Mouse (Mus musculus): ENCODE data around the gene Gm4340.
"Not testable (repeated sequence)": the region's sequence is repeated elsewhere in the genome, so short reads cannot be mapped to it uniquely, and the experiment has no call there.

The Gm4340 gene

DNA sequence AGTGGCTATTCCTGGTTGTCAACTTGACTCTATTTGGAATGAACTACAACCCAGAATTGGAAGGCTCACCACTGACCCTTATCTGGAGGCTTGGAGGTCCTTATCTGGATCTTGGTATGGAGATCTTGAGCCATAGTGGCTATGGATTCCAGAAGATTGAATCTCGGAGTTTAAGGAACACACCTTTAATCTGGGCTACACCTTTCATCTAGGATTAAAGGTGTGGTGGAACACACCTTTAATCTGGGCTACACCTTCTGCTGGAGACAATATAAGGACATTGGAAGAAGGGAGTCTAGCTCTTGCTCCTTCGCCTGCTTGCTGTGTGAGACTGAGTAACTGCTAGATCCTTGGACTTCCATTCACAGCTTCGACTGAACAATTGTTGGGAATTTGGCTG, at the start of gene Gm4340:
Gene Gm4340 (plus strand): TSS at position 301 of the 400 bp plus-strand sequence.
- DNase-seq (ENCODE audit: low read depth, low spot score): not testable (repeated sequence)

DNA sequence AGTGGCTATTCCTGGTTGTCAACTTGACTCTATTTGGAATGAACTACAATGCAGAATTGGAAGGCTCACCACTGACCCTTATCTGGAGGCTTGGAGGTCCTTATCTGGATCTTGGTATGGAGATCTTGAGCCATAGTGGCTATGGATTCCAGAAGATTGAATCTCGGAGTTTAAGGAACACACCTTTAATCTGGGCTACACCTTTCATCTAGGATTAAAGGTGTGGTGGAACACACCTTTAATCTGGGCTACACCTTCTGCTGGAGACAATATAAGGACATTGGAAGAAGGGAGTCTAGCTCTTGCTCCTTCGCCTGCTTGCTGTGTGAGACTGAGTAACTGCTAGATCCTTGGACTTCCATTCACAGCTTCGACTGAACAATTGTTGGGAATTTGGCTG, 42.6 kb upstream of the Gm4340 start, which contains the start of gene Gm6763:
Gene Gm6763 (plus strand): TSS at position 301 of the 400 bp plus-strand sequence.
- not testable (repeated sequence) for DNase-seq (ENCODE audit: low read depth, low spot score)

DNA sequence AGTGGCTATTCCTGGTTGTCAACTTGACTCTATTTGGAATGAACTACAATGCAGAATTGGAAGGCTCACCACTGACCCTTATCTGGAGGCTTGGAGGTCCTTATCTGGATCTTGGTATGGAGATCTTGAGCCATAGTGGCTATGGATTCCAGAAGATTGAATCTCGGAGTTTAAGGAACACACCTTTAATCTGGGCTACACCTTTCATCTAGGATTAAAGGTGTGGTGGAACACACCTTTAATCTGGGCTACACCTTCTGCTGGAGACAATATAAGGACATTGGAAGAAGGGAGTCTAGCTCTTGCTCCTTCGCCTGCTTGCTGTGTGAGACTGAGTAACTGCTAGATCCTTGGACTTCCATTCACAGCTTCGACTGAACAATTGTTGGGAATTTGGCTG, 34.1 kb upstream of the Gm4340 start, which contains the start of gene Gm8764:
Gene Gm8764 (plus strand): TSS at position 301 of the 400 bp plus-strand sequence.
- not testable (repeated sequence) for DNase-seq (ENCODE audit: low read depth, low spot score)

DNA sequence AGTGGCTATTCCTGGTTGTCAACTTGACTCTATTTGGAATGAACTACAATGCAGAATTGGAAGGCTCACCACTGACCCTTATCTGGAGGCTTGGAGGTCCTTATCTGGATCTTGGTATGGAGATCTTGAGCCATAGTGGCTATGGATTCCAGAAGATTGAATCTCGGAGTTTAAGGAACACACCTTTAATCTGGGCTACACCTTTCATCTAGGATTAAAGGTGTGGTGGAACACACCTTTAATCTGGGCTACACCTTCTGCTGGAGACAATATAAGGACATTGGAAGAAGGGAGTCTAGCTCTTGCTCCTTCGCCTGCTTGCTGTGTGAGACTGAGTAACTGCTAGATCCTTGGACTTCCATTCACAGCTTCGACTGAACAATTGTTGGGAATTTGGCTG, 25.6 kb upstream of the Gm4340 start, which contains the start of gene Gm21304:
Gene Gm21304 (plus strand): TSS at position 301 of the 400 bp plus-strand sequence.
- not testable (repeated sequence) for DNase-seq (ENCODE audit: low read depth, low spot score)

DNA sequence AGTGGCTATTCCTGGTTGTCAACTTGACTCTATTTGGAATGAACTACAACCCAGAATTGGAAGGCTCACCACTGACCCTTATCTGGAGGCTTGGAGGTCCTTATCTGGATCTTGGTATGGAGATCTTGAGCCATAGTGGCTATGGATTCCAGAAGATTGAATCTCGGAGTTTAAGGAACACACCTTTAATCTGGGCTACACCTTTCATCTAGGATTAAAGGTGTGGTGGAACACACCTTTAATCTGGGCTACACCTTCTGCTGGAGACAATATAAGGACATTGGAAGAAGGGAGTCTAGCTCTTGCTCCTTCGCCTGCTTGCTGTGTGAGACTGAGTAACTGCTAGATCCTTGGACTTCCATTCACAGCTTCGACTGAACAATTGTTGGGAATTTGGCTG, 17.1 kb upstream of the Gm4340 start, which contains the start of gene Gm21312:
Gene Gm21312 (plus strand): TSS at position 301 of the 400 bp plus-strand sequence.
- DNase-seq (ENCODE audit: low read depth, low spot score): not testable (repeated sequence)

DNA sequence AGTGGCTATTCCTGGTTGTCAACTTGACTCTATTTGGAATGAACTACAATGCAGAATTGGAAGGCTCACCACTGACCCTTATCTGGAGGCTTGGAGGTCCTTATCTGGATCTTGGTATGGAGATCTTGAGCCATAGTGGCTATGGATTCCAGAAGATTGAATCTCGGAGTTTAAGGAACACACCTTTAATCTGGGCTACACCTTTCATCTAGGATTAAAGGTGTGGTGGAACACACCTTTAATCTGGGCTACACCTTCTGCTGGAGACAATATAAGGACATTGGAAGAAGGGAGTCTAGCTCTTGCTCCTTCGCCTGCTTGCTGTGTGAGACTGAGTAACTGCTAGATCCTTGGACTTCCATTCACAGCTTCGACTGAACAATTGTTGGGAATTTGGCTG, 8.6 kb upstream of the Gm4340 start, which contains the start of gene Gm20765:
Gene Gm20765 (plus strand): TSS at position 301 of the 400 bp plus-strand sequence.
- not testable (repeated sequence) for DNase-seq (ENCODE audit: low read depth, low spot score)

DNA sequence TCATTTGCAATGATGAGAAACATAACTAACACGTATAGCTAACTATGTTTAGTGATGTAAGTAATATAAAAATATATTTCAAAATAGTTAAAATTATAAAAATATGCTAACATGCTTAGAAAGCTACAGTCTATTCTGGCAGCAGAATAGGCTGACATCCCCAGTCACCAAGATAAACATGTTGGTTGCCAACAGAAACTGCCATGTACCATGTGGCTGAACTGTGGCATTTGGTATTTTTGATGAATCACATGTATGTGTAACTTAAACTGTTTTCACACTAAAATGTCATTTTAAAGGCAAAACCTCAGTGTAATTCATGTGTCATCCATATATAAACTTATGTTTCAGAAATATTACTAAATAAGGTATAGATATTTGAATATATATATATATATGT, 15.8 kb downstream of the Gm4340 start:
- DNase-seq (ENCODE audit: low read depth, low spot score): peak; percentile 3

DNA sequence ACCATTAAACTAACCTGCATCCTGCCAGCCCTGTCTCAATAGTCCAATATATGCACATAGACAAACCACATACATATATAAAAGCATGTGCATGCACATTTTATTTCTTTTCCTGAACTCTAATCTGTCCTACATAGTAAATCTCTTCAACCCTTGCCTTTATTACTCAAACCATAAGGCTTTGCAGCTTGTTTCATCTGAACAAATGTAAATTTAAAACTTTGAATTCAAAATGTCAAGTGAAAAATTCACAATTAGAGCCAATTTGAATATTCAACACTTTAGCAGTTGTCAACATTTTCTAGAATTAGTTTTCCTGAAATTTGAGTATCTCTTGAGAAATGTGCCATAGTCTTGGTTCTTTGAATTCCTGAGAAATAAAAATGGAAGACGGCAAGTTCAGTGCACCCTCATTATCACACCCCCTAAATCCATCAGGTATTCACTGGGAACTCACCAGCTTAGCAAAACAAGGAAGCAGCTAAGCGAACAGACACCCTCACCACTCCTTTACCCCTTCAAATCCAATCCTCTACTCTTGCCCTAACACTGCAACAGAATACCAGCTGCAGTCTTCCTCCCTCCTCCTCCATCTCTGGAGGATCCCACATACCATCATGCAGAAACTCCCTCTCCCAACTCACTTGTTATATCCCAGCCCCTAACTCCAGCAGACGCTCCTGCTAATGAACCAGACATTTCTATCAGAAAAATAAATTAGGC, 16.6 kb downstream of the Gm4340 start:
- peak; percentile 21 for DNase-seq (ENCODE audit: low read depth, low spot score)

DNA sequence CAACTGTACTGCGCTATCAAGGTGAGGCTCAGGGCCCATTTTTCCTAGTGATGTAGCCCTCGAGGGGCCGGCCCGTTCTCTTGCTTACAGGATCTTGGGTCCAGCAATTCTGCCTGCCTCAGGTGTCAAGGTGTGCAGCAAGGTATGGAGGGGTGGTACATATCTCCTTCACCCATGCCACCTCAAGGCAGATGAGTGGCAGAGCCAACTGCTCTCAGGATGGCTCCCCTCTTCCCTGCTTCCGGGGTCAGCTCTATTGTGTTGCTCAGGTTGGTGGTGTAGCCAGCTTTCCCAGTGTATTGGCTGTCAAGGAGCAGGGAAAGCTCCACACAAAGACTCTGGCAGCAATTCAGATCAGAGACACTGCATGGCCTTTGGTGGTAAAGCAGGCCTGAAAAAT, 20.7 kb downstream of the Gm4340 start:
- no peak for DNase-seq (ENCODE audit: low read depth, low spot score)

DNA sequence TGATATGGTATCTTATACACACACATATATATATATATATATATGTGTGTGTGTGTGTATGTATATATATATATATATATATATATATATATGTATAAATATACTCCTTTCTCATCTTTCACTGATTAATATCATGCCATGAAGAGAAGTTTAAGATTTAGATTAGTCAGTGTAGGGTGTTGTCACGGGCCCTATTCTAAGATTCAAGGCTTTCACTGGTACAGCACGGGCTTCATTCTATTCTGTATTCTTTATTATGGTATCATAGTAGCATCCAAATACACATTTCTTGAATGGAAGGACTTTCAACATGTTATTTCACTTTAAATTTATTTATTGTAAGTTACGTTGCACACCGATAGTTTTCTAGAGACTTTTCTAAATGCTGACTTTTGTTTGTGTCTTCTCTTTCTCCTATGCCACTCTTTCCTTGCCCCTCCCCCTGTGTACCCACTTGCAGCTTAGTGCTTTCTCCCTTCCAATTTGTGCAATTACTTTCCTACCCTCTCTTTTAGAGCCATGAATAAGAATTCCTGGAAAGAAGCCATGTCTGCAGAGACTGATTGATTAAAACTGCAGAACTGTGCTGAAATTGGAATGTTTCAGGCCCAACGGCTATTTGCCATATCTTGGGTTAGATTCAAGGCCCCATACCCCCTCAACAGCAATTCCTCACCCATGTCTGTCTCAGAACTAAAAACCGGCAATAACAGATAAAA, 26.6 kb downstream of the Gm4340 start:
- DNase-seq (ENCODE audit: low read depth, low spot score): no peak

Data from brain, adult 2 months (tissue).